Mouse (Mus musculus) central nervous system, embryonic 11.5 days (tissue): Measurements from ENCODE around the gene Fancg. TPM values are rescaled to one million over a fixed set of nuclear protein-coding genes. Genes with fewer than 3 reads are reported as not detected.

Experiments used
- polyA plus RNA-seq: library from polyadenylated mRNA; depleted of rRNA; stranded (reverse); fragments of >200 nt; gene quantifications from 2 replicates; pipeline ENCODE4 v1.2.3, GENCODE M21; 2012; rRNA removed

Gene Fancg
- polyA plus RNA-seq, result 23.3 and 25.9 TPM in 2 replicates

DNA sequence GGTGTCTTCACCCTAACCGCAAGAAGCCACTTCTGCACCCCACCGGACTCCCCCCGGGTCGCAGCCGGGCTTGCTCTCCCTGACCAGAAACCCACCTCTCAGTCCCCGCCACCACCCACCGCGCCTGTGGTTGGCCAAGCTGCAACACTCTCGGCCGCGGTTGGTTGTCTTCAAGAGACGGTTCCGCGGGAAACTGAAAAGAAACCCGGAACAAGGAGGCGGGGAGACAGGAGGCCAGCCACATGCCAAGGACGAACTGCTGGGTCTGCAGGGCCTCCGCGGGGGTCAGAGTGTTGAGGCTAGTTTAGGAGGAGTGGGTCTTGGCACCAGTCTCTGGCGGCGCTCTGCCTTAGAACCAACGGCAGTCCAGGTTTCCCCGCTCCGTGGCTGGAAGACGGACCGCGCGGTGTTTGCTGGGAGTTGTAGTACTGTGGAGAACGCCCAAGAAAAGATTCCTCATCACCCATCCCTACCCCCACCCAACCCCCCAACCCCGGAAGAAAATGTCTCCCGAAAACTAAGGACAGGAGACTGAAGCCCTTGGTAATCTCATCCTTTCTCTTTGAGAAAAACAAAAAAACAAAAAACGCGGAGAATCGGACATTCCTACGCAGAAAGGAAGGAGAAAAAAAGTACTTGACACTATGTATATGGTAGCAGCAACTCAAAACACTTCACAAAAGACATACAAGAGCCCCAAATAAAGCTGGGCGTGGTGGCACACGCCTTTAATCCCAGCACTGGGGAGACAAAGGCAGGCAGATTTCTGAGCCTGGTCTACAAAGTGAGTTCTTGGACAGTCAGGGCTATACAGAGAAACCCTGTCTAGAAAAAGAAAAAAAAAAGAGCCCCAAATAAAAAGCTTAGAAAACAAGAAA is at the start of gene Fancg:
Fancg (minus strand) TSS at position 346 of the 878 bp plus-strand sequence.

DNA sequence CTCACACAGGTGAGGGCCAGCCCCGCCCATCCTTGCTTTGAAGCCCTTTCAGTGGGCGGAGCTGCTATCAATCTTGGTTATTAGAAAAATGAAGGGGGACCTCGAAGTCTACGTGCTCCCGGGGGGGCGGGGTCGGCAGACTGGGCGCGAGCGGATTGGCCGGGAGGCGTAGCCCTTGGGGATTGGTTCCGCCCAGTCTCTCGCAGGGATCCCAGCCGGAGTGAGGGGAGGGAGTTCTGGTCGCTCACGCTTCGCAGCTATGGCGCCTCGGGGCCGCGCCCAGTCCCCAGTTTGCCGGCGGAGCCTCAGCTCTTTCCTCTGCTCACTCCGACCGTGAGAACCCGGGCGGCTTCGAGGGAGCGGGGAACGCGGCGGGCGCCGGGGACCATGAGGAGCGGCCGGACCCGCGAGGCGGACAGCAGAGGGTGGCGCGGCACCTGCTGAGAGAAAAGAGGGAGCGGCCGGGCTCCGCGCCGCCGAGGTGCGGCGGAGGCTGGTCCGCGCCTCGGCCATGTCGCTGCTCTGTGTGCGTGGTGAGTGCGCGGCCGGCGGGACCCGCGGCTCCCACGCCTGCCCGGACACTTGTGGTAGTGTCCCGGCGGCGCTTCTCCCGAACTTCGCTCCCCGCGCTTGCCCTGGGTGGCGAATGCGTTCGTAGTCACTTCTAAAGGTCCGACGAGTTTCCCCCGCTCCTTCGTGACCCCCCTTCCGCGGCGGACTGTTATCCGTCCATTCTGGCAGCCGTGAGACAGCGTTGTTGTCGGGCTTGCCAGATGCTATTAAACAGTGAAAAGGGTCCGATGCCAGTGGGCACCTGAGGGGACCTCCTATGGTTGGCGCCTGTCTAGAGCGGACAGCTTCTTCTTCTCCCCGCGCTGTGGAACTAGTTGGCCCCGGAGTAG is 48.7 kb upstream of the Fancg start, which contains the start of gene Unc13b:
Unc13b (plus strand) TSS at position 201 of the 902 bp plus-strand sequence.

DNA sequence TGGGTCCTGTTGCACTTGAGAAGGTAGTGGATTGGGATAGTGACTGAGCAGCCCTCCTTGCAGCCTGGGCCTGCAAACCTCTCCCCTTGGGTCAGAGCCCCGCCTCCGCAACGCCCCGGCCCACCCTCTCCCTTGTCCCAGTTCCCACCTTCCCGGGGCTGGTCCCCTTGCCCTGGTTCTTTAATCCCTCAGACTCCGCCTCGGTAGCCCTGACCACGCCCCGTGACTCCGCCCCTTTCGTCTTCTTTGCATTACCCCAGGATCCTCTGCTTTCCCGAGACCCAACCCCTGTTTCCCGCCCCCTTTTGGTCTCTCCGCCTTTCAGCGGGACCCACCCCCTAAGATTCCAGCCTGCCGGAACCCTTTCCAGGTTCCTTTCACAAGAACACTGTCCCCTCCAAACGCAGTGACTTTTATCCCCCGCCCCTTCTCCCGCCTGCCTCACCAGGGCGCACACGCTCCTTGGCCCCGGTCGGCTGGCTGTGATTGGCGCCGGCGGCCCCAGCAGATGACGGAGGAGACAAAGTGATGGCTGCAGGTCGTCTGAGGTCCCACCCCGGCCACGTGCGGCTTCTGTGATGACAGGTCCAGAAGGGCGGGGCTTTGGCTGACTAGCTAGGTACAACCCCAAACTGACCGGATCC is 35.5 kb upstream of the Fancg start, which contains the start of gene Fam214b:
Fam214b (minus strand) TSS at position 562 of the 644 bp plus-strand sequence.

DNA sequence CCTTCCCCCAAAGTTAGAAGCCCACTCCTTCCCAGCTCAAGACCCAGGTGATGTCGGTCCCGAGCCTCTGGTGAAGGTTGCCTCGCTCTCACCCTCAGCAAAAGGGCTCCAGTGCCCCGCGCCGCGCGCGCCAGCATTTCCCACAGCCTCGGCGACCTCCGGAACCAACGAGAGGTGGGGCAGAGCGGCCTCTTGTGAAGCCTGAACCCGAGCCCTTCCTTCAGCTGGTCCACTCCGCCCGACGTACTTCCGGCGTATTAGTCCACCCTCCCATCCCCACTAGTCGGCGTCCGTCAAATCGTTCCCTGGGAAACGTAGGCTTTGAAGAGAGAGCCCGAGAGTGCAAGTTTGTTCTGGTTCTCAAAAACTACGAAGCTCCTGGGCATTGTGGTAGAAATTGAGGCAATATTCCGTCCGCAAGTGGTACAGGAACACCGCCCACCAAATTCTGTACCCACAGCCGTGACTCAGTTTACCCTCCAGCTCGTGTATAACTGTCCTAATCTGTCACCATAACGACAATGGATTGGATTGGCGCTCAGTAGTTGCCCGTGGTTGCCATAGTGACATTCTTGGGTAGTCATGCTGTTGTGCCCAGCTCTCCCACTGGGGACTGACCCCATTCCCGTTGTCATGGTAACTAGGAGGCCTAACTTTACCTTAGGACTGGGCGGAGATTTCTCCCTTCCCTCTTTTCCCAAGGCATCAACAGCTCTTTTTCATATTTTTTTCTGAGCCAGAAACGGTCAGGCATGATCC is 21.1 kb upstream of the Fancg start, which contains the start of gene Stoml2:
Stoml2 (minus strand) TSS at position 474 of the 759 bp plus-strand sequence.

DNA sequence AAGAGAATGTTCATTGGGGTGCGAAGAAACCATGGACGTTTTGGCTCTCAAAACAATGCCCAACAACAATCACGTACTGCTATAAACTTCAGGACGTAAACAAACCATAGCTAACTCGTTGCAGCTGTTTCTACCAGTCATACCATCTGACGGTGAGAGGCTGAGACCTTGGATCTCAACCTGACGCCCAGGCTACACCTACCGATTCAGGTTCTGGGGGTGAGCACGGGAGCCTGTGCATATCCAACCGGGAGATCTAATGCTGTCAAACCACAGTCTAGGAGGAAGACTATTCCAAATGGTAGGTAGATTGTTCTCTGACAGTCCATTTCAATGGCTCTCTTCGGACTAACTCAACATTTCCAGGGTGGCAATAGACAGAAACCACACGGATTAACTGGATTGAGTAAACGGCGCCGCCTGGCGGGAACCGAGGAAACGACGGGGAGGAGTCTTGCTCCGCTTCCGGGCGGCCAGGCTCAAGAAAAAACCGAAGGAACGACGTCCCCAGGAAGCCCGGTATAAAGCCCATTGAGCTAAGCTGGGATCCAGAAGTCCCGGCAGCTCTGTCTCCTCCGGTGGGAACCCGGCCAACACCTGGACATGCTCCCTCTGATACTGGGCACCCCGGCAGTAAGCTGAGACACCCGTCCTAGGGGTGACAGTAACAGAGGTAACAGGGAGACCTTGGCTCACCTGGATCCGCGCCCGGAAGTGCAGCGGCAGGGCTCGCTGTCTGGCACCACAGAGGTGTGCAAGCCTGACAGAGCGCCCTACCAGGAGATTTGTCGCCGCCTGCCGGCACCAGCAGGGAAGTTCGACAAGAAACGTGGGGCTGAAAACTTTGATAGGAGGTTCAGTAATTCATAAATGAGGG is 15.0 kb upstream of the Fancg start, which contains the start of gene Pigo:
Pigo (minus strand) TSS at position 736 of the 877 bp plus-strand sequence.

DNA sequence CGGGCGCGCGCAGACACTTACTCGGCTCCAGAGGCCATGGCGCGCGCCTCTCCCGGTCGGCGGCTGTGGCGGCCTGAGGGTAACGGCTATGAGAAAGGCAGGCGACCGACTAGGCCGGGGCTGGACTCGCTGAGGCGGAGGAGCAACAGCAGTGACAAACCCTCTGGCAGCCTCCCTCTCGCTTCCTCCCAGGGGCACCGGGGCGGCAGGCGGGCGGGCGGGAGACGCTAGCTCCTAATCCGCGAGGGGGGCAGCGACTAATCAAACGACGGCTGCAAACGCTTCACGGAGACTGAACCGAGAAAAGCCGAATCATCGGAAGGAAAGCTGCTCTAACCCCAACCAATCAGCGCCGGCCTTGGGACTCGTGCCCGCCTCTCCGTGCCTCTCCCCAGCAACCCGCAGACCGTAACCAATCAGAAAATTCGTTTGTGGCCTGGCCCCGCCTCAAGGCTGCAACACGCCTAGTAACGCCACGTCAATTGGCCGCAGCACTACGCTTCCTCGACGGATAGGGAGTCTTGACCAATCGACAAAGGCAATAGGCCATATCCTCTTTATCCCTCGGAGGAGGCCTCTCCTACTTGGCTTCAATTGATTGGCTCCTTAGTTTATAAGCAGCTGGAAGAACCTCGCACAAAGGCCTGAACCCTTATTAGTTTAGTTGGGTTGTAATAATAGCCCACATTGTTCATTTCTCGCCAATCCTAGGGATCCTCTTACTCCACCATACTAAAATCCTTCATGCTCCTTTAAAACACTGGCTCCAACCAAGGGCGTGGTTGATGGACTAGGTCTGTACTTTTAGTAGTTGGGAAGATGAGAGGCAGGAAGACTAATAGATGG is 9.9 kb downstream of the Fancg start, which contains the start of gene Vcp:
Vcp (minus strand) TSS at position 367 of the 846 bp plus-strand sequence.

DNA sequence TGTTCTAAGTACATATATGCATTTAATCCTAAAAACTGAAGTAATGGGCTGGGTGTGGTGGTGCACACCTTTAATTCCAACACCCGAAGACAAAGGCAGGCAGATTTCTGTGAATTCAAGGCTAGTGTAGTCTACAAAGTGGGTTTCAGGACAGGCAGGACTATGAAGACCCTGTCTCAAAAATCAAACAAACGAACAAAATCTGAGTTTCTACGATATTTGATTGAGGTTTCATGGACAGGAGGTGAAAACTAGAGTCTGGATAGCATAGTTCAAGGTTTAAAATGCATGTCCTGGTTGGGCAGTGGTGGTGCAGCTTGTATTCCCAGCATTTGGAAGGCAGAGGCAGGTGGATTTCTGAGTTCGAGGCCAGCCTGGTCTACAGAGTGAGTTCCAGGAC is 41.0 kb downstream of the Fancg start, which contains the start of gene 1700022I11Rik:
1700022I11Rik (plus strand) TSS at position 301 of the 400 bp plus-strand sequence.

Other genes starting within 250 kb of the Fancg start
- 2.7 TPM in 1 of 2 replicates, not detected in the other for gene Ccl21a, start 236.5 kb downstream of the Fancg start, polyA plus RNA-seq
- gene Fam205a1, start 156.6 kb downstream of the Fancg start, polyA plus RNA-seq, result 0.02 and 0.06 TPM in 2 replicates
- gene Gm12394, start 153.7 kb downstream of the Fancg start, polyA plus RNA-seq, result not detected in 2 replicates
- gene Fam205c, start 136.3 kb downstream of the Fancg start, polyA plus RNA-seq, result not detected in 2 replicates
- gene Phf24, start 93.8 kb downstream of the Fancg start, polyA plus RNA-seq, result 5.0 and 5.8 TPM in 2 replicates
- 31.6 and 35.2 TPM in 2 replicates for gene Dnajb5, start 60.7 kb downstream of the Fancg start, polyA plus RNA-seq
- 0.29 TPM in 1 of 2 replicates, not detected in the other for gene 1700022I11Rik, start 40.9 kb downstream of the Fancg start, polyA plus RNA-seq
- gene Vcp, start 10.0 kb downstream of the Fancg start, polyA plus RNA-seq, result 316 and 331 TPM in 2 replicates
- 24.8 and 26.7 TPM in 2 replicates for gene Pigo, start 15.3 kb upstream of the Fancg start, polyA plus RNA-seq
- gene Stoml2, start 21.2 kb upstream of the Fancg start, polyA plus RNA-seq, result 158 and 191 TPM in 2 replicates
- gene Fam214b, start 35.7 kb upstream of the Fancg start, polyA plus RNA-seq, result 29.5 and 34.3 TPM in 2 replicates
- 30.4 and 42.7 TPM in 2 replicates for gene Unc13b, start 48.4 kb upstream of the Fancg start, polyA plus RNA-seq